Mouse (Mus musculus) adrenal gland, adult 8-10 months (tissue): ENCODE measurements at regions not wholly inside any gene's neighbourhood (a gene's known extent, or its start where the extent isn't known, plus 50 kb on each side); places are given as distances from the start of the nearest gene placed in this dataset.

Experiments used
- DNase-seq: peaks from one replicate; pipeline ENCODE4 v3.0.0; 2022

DNA sequence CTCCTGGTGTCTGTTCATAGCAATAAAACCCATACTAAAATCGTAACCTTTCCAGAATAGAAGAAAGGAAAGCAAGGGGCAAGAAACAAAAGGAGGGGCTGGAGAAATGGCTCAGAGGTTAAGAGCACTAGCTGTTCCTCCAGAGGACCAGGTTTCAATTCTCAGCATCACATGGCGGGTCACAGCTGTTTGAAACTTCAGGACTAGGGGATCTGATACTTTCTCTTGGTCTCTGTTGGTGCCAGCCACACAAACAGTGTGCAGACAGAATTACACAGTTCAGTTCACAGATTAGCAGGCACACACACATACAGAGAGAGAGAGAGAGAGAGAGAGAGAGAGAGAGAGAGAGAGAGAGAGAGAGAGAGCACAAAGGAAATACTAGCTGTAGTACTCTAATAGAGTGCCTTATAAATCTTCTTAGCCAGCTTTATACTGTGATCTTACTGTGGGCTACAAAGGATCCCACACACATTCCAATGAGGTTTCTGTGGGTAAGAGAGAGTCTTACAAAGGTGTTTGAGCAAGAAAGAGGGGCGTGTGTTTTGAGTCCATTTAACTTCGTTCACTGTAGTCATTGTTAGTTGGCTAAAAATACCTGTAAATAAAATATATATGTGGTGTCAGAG lies 89.2 kb upstream of the Cops8 start:
- no peak for DNase-seq

GRCm38 (mm10) chr1:90514176-90514575 lies 88.6 kb upstream of the Cops8 start:
- DNase-seq: no peak

- no peak for DNase-seq
These were observed 84.1 kb upstream of the Cops8 start for GRCm38 (mm10) chr1:90518584-90519265.

DNA sequence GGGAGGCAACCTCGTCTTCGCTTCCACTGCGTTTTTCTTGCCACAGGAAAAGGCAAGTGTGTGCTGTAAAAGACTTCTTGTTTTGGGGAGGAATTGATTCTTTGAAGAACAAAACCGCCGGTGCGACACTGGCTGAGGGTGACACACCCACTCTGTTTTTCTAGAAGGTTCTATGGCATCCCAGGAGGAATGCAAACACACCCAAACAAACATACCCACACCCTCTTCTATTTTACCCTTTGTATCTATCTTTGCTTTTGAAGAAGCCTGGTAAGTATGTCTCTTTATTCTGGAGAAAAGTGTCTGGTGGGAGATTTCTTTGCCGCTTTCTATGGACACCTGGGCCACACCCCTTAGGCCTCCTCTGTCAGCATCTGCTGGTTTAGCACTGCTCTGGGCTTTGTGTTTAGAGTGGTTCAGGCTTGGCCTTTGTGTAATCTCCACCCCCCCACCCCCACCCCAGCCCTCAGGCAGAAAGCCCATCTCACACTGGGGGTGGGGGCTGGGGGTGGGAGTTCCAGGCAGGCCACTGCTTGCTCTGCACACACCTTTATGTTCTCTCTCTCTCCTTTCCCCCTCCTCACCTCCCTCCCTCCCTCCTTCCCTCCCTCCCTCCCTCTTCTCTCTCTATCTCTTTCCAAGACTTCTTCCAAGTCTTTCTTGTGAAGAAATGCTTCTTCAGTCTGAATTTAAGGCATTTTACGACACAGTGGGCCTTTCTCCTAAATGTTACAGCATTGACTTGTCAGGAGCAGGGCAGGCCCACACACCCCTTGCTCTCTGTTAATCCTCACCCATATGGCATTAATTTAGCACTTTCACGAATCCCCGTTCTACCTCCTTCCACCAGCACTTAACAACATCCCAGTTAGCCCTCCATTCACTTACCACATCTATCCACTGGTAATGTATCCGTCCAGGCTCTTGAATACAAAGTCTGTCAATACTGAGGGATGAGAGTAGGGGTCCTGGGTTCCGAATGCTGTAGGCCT lies 83.2 kb upstream of the Cops8 start:
- no peak for DNase-seq

GRCm38 (mm10) chr1:90522294-90522693 lies 80.5 kb upstream of the Cops8 start:
- DNase-seq: no peak

GRCm38 (mm10) chr1:90524641-90525220 lies 78.0 kb upstream of the Cops8 start:
- DNase-seq: no peak

- no peak for DNase-seq
These were observed 76.5 kb upstream of the Cops8 start for GRCm38 (mm10) chr1:90526311-90526710.

DNA sequence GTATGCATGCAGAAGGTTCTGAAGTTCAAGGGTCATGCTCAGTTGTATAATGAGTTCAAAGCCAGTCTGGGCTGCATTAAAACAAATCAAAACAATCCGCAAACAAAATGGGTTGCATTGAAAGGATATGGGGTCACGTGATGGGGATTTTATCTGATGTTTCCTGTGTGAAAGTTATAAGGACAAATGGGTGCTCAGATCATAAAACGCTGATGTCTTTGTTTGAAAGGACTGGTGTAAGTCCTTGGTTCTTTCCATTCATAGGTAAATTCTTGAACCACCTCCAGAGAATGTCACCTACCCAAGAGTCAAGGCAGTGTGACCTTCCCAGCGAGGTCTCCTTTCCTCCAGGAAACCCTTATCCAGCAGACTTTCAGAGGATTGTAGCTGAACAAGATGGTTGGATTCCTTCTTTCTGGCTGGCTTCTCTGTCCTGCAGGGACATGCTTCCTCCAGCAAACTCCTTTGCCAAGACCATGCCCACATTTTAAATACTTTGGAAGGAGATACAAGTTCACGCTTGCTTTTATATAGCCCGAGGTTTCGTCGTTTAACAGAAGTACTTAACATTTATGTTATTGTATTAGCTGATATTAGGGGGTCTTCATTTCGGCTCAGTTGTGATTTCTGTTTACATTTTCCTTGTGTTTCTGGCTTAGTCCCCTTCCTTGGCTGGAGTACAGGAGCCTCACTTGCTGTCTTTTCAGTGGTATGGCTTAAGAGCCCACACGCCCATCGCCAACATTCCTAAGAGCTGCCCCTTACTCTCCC lies 74.6 kb upstream of the Cops8 start:
- no peak for DNase-seq

DNA sequence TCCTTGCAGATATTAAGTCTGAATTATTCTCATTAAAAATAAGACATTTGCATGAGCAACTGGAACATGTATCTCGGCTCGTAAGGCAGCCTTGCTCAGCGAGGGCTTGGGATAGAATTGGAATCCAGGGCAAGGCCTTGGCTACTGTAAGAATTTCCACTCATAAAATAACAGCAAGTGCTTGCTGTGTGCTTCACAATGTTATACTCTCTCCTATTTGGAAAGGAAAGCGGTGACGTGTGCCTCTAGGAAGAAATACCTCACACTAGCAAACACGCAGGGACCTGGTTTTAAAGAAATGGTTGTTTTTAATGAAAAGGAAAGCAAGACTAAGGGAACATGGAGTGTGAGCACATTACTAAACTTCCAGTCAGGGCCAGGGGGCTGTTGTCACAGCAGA lies 69.3 kb upstream of the Cops8 start:
- no peak for DNase-seq

GRCm38 (mm10) chr1:90536105-90536504 lies 66.7 kb upstream of the Cops8 start:
- no peak for DNase-seq

DNA sequence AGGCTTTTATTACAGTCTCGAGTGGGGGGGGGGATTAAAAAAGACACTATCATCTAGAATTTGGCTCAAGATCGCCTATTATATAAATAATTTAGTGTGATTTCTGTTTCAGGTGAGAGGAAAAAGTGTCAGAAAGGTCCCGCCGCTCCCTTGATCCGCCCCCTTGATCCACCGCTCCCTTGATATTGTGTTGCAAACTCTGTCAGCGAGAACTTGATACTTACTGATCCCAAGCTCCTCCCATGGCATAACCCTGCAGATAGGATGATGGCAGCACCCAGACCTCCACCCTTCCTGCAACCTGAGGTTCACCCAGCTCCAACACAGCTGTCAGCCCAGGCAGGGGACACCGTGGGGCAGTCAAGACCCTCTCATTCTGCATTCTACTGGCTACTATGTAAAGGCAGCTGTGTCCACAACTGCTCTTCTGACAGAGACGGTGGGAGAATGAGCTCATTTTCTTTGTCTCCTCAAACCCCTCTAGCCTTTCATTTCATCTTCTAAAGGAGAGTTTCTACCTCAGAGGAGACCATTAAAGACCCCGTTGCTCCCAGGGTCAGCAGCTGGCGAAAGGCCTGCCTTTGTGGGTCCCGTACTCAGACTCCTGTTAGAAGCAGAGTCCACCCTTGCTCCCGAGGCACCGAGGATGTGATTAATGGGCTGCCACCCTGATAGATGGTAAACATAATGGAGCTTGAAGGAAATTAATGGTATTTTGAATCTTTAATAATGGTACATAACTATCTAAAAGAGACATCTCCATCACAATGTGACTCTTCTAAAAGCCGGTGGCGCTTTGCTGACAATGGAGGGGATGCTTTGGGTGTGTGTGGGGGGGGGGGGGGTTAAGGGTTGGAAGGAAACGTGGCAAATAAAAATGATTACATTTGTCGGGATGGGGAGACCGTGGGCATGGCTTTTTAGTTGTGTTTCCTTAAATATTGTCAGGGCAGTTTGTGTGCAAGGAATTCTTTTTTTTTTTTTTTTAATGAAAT lies 58.7 kb upstream of the Cops8 start:
- DNase-seq: no peak

DNA sequence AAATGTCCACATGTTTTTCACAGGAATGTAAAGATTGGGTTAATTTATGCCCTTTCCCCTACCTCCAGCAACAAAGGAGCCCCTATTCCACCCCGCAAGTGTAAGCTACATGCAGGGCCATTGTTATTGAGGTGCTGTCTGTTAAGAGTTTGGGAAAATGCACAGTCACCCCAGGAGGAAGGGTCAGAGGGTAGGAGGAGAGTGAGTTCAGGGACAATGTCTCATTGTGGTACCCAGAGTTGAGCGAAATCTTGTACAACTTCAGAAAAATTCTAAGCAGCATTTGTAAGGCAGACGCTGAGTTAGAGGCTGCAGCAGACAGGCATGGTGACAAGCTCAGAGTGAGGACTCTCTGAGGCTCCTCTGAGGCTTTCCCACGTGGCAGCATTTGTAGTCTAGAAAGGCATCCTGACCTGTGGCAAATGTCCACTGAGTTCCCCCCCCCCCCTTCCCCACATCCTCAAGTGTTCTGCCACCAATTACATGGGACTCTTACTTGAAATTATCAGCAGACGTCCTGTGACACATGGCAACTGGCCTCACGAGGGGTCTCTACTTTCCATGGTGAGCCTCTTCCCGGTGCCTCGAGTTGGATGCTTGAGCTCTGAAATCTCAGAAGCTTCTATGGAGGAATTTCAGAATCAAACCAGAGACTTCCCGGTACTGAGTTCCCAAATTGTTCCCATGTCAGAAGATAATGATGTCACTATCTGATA lies 57.8 kb upstream of the Cops8 start:
- DNase-seq: no peak

DNA sequence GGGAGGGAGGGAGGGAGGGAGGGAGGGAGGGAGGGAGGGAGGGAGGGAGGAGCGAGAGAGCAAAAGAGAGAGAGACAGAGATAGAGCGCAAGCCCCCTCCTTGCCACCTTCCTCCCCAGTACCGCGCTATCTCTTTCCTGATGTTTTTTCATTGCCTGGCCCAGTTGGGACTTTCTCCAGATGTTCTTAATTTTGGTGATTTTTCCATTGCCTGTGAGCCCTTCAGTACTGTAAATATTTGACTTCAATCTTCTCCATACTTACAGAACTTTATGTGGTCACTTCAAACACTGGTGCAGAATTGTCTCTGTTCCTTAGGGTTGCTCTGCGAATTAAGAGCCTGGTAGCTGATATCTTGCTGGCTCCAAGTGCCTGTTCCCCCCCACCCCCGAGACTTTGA lies 50.1 kb upstream of the Cops8 start:
- DNase-seq: no peak
